Mouse (Mus musculus): ENCODE measurements around the gene Pkp4.

- no peak for TF ChIP-seq EP300 (IDR thresholded peaks at IDR 0.05; ENCODE audit: low read depth)
- TF ChIP-seq CTCF (IDR thresholded peaks at IDR 0.05; ENCODE audit: low read depth) = no peak
These were observed 92.8 kb downstream of the Pkp4 start for GRCm38 (mm10) chr2:59253435-59253834.

All from liver, postnatal 0 days (tissue).